8 mouse cellular contexts compared by ENCODE assay signal in genomic region chr4:105244931-105245330, GRCm38 (mm10).
DNase-seq lines count a peak whose midpoint lies in the region; ATAC-seq and TF ChIP-seq lines count a peak whose summit lies in the region.

No protein-coding gene starts in this region.

- TF ChIP-seq CTCF in kidney, postnatal 0 days (IDR thresholded peaks at IDR 0.05; ENCODE audit: low read depth): no peak
- TF ChIP-seq CTCF in hindbrain, postnatal 0 days (IDR thresholded peaks at IDR 0.05; ENCODE audit: low read depth): no peak

- H3K4me1 ChIP-seq in kidney, postnatal 0 days (replicated peaks; ENCODE audit: insufficient read depth, low read length): peaks cover 7% of the 10 kb centered on the region; the same call in 1 of the 2 replicates
- H3K4me1 ChIP-seq in forebrain, embryonic 11.5 days (replicated peaks; ENCODE audit: control insufficient read depth, insufficient read depth, low read length): peaks cover 10% of the 10 kb centered on the region
- peaks cover 15% of the 10 kb centered on the region; the same call in 1 of the 2 replicates for H3K4me1 ChIP-seq in hindbrain, postnatal 0 days (ENCODE audit: insufficient read depth, low read length)
- peaks cover 16% of the 10 kb centered on the region for H3K4me1 ChIP-seq in neural tube, embryonic 13.5 days (replicated peaks)

- no peak overlapping the region for H3K27ac ChIP-seq in kidney, postnatal 0 days
- no peak overlapping the region for H3K27ac ChIP-seq in forebrain, embryonic 11.5 days (ENCODE audit: low read depth, low read length)
- H3K27ac ChIP-seq in hindbrain, postnatal 0 days: peak overlapping the region; percentile 64; the same call in 1 of the 2 replicates
- H3K27ac ChIP-seq in neural tube, embryonic 13.5 days (replicated peaks): peak overlapping the region; percentile 82

- H3K36me3 ChIP-seq in kidney, postnatal 0 days (ENCODE audit: insufficient read depth, low read length): no peaks in the 10 kb centered on the region
- no peaks in the 10 kb centered on the region for H3K36me3 ChIP-seq in forebrain, embryonic 11.5 days (ENCODE audit: control insufficient read depth, insufficient read depth, low read length)
- no peaks in the 10 kb centered on the region for H3K36me3 ChIP-seq in hindbrain, postnatal 0 days (ENCODE audit: insufficient read depth, low read length)
- no peaks in the 10 kb centered on the region for H3K36me3 ChIP-seq in neural tube, embryonic 13.5 days

- 61% methylated on average over 10 of the region's 10 CpGs for WGBS in kidney, postnatal 0 days
- WGBS in forebrain, embryonic 11.5 days: 71% methylated on average over 10 of the region's 10 CpGs
- 75% methylated on average over 10 of the region's 10 CpGs for WGBS in hindbrain, postnatal 0 days
- 71% methylated on average over 10 of the region's 10 CpGs for WGBS in neural tube, embryonic 13.5 days

- no peak for ATAC-seq in kidney, postnatal 0 days (replicated peaks; ENCODE audit: low FRiP score, low read depth)
- ATAC-seq in forebrain, embryonic 11.5 days (replicated peaks; ENCODE audit: low FRiP score): no peak
- ATAC-seq in hindbrain, postnatal 0 days: no peak
- 0 out of 2 replicates have a peak, but pooled peaks have one; percentile 19 for ATAC-seq in neural tube, embryonic 13.5 days (ENCODE audit: low read depth)

- no peaks in the 10 kb centered on the region for H3K9me3 ChIP-seq in kidney, postnatal 0 days (replicated peaks; ENCODE audit: low read length)
- no peaks in the 10 kb centered on the region for H3K9me3 ChIP-seq in forebrain, embryonic 11.5 days (ENCODE audit: control insufficient read depth, low read length)
- no peaks in the 10 kb centered on the region for H3K9me3 ChIP-seq in hindbrain, postnatal 0 days (ENCODE audit: low read length)
- H3K9me3 ChIP-seq in neural tube, embryonic 13.5 days: no peaks in the 10 kb centered on the region

- DNase-seq in kidney, postnatal 0 days (ENCODE audit: low spot score): no peak
- DNase-seq in kidney, adult 8-10 months: no peak
- no peak for DNase-seq in forebrain, embryonic 11.5 days (ENCODE audit: low spot score)
- no peak for DNase-seq in hindbrain, postnatal 0 days (ENCODE audit: low spot score)
- DNase-seq in cerebellum, postnatal 4 days (ENCODE audit: low spot score in 2 of 2): no peak
- DNase-seq in spleen, postnatal 36 days (ENCODE audit: low spot score in 2 of 2): no peak
- no peak for DNase-seq in adrenal gland, adult 8-10 months

- H3K9ac ChIP-seq in kidney, postnatal 0 days (ENCODE audit: low read depth, low read length): peak overlapping the region; percentile 57; the same call in 1 of the 2 replicates
- H3K9ac ChIP-seq in forebrain, embryonic 11.5 days (ENCODE audit: low read length): peak overlapping the region; percentile 65
- H3K9ac ChIP-seq in hindbrain, postnatal 0 days (replicated peaks; ENCODE audit: low read length): peak overlapping the region; percentile 49
- peak overlapping the region; percentile 73 for H3K9ac ChIP-seq in neural tube, embryonic 13.5 days

- peak overlapping the region; percentile 57 for H3K4me2 ChIP-seq in kidney, postnatal 0 days (ENCODE audit: low read length)
- H3K4me2 ChIP-seq in forebrain, embryonic 11.5 days (ENCODE audit: low read depth, low read length, severe bottlenecking): 0 out of 2 replicates have a peak overlapping the region, but pooled peaks have one; percentile 44
- peak overlapping the region; percentile 54; the same call in 1 of the 2 replicates for H3K4me2 ChIP-seq in hindbrain, postnatal 0 days (ENCODE audit: low read depth, low read length)
- H3K4me2 ChIP-seq in neural tube, embryonic 13.5 days: peak overlapping the region; percentile 57

- H3K27me3 ChIP-seq in kidney, postnatal 0 days (ENCODE audit: insufficient read depth, low read length): no peaks in the 10 kb centered on the region
- H3K27me3 ChIP-seq in forebrain, embryonic 11.5 days (ENCODE audit: control insufficient read depth, insufficient read depth, low read length): no peaks in the 10 kb centered on the region
- H3K27me3 ChIP-seq in hindbrain, postnatal 0 days (ENCODE audit: insufficient read depth, low read length): no peaks in the 10 kb centered on the region
- H3K27me3 ChIP-seq in neural tube, embryonic 13.5 days: no peaks in the 10 kb centered on the region

- no peak overlapping the region for H3K4me3 ChIP-seq in kidney, postnatal 0 days (replicated peaks; ENCODE audit: low read depth, low read length)
- H3K4me3 ChIP-seq in forebrain, embryonic 11.5 days (ENCODE audit: low read depth, low read length): no peak overlapping the region
- H3K4me3 ChIP-seq in hindbrain, postnatal 0 days (ENCODE audit: low read length): no peak overlapping the region
- H3K4me3 ChIP-seq in neural tube, embryonic 13.5 days: no peak overlapping the region

Comparison
In these comparisons a context has a peak if more than half of its experiments do, and no peak if none do; other contexts are left out.
1. H3K27ac ChIP-seq: peak in hindbrain, postnatal 0 days (single experiment) and neural tube, embryonic 13.5 days (single experiment); none in kidney, postnatal 0 days (single experiment) and forebrain, embryonic 11.5 days (single experiment).
2. Peak in every context shown above with its lines, with median percentiles within 50 percentile points of each other: H3K4me2 ChIP-seq and H3K9ac ChIP-seq.